Mouse (Mus musculus) liver, embryonic 14.5 days (tissue): ENCODE data around the gene A730061H03Rik.

Source experiments
- CTCF ChIP-seq: IDR thresholded peaks from 2 replicates; pipeline ENCODE4 v1.5.1; 2016; ENCODE audit warnings: antibody characterized with exemption, low read depth, control low read depth
- EP300 ChIP-seq: IDR thresholded peaks from 2 replicates; pipeline ENCODE4 v1.6.1; 2016; ENCODE audit warnings: antibody characterized with exemption, low read depth

- no peak for TF ChIP-seq CTCF
- TF ChIP-seq EP300: no peak
Measured at GRCm38 (mm10) chr14:55511037-55511436, 49.2 kb downstream of the A730061H03Rik start.
